Mouse (Mus musculus) macrophage (primary cell): Measurements from ENCODE around the gene Asic3. TPM values are rescaled to one million over a fixed set of nuclear protein-coding genes. Genes with fewer than 3 reads are reported as not detected.

ENCODE experiments used
- H3K27ac ChIP-seq: fragments of 350-480 bp; formaldehyde crosslinking; 2 replicates; pipeline ENCODE4 v1.9.0; 2021
- H3K36me3 ChIP-seq: fragments of 350-480 bp; formaldehyde crosslinking; 2 replicates; pipeline ENCODE4 v1.9.0; 2021; ENCODE audit errors: inconsistent target
- H3K4me3 ChIP-seq: fragments of 350-480 bp; formaldehyde crosslinking; 2 replicates; pipeline ENCODE4 v1.9.0; 2021; ENCODE audit errors: inconsistent target
- H3K79me2 ChIP-seq: fragments of 350-480 bp; formaldehyde crosslinking; 2 replicates; pipeline ENCODE4 v1.9.0; 2021; ENCODE audit errors: inconsistent target
- WGBS: methylation state at CpG from one replicate; pipeline ENCODE4 v1.1.7; 2026; ENCODE audit warnings: inconsistent platforms; ENCODE audit not compliant: missing documents; 5-methylcytosine and 5-hydroxymethylcytosine counted together
- polyA plus RNA-seq: library from polyadenylated mRNA; stranded (reverse); fragments of 250-400 nt; gene quantifications from 3 replicates; pipeline ENCODE4 v1.2.4, GENCODE M21; 2018; ENCODE audit warnings: inconsistent platforms
- total RNA-seq, 78 experiments: library from RNA; depleted of rRNA; stranded (reverse); fragments of 250-400 nt; gene quantifications; 1 replicate in 9 of 78; 2 replicates in 24 of 78; 3 replicates in 43 of 78; 4 replicates in 2 of 78; pipeline ENCODE4 v1.2.4; 2018; ENCODE audit warnings: inconsistent platforms in 56 of 78

Asic3 gene
- total RNA-seq (2018; cell fraction: chromatin; rRNA removed), result 1 to 10 TPM in 3 of 26 experiments, under 1 TPM in 8, not detected in 15; 0.21 to 1.7 (median 0.51) TPM
- not detected for total RNA-seq (2018; cell fraction: cytosol; rRNA removed)
- under 1 TPM in 7 of 26 experiments, not detected in 19; 0.24 to 0.85 (median 0.42) TPM for total RNA-seq (2018; cell fraction: nucleus; rRNA removed)
- polyA plus RNA-seq, result not detected in 3 replicates

GRCm38 (mm10) chr5:24413042-24413693, at the start of gene Asic3:
Gene Asic3 (plus strand): TSS chr5:24413392.
- H3K79me2 ChIP-seq, result no peaks in the 10 kb centered on the region
- no peak within 1 kb of the TSS for H3K27ac ChIP-seq
- 31% methylated on average over 10 of the region's 11 CpGs for WGBS
- no peak within 1 kb of the TSS for H3K4me3 ChIP-seq
- H3K36me3 ChIP-seq, result no peaks in the 10 kb centered on the region

GRCm38 (mm10) chr5:24363467-24363866, 49.7 kb upstream of the Asic3 start:
- H3K79me2 ChIP-seq, result no peaks in the 10 kb centered on the region
- no peaks in the 10 kb centered on the region for H3K36me3 ChIP-seq
- H3K4me3 ChIP-seq, result no peak overlapping the region
- no peak overlapping the region for H3K27ac ChIP-seq
- 100% methylated on average over 2 of the region's 2 CpGs for WGBS

DNA sequence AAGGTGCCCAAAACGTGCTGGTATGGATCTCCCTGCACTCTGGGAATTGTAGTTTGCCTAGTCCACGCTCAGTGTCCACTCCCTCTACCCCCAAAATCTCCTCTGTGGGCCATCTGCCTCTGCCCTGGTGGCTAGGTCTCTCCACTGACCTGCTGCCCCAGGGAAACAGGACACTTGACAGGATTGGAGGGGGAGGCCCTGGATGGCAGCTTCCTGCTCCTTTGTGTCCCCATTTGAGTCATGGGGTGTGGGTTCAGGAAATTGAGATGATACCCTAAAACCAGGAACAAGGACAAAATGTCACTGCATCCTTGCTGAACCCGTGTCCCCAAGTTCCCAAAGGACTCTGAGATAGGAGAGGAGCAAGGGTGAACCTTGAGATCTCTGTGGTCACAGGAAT, 49.1 kb upstream of the Asic3 start:
- H3K27ac ChIP-seq, result no peak overlapping the region
- WGBS, result 88% methylated on average over 3 of the region's 3 CpGs
- no peak overlapping the region for H3K4me3 ChIP-seq
- H3K36me3 ChIP-seq, result no peaks in the 10 kb centered on the region
- no peaks in the 10 kb centered on the region for H3K79me2 ChIP-seq

- Histone ChIP-seq H3K4me3 (no peak within 1 kb of the TSS), H3K79me2 (no peaks in the 10 kb centered on the region)
These were observed 48.7 kb upstream of the Asic3 start, which contains the start of gene Nos3 for GRCm38 (mm10) chr5:24364508-24364907. Gene Nos3 (plus strand): TSS chr5:24364810.

GRCm38 (mm10) chr5:24364963-24365362, 48.2 kb upstream of the Asic3 start:
- Histone ChIP-seq H3K27ac (no peak overlapping the region), H3K4me3 (no peak overlapping the region), H3K36me3 (no peaks in the 10 kb centered on the region), H3K79me2 (no peaks in the 10 kb centered on the region)
- 79% methylated on average over 10 of the region's 10 CpGs for WGBS

More at GRCm38 (mm10) chr5:24364508-24364907, 48.7 kb upstream of the Asic3 start, which contains the start of gene Nos3:
- Histone ChIP-seq H3K36me3 (no peaks in the 10 kb centered on the region), H3K27ac (no peak within 1 kb of the TSS)
- 90% methylated on average over 12 of the region's 12 CpGs for WGBS

DNA sequence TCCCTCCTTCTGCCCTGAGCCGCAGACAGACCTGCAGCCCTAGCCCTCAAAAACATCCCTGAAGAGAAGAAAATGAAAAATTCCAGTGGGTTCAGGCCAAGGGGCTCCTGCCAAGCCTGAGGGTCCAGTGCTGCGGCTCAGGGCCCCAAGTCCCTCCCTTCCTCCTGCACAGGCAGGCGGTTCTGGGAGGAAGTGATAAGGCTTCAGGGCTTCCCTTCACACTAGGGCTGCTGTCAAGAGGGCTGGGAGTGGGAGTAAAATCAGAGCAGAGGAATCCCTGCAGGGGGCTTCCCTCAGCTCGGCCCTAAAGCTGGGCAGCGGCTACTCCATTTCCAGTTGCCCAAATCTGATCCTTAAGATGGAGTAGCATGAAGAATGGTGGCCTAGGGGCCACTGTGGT, 47.7 kb upstream of the Asic3 start:
- no peak overlapping the region for H3K27ac ChIP-seq
- H3K79me2 ChIP-seq, result no peaks in the 10 kb centered on the region
- H3K36me3 ChIP-seq, result no peaks in the 10 kb centered on the region
- H3K4me3 ChIP-seq, result no peak overlapping the region
- WGBS, result 9% methylated on average over 4 of the region's 5 CpGs

DNA sequence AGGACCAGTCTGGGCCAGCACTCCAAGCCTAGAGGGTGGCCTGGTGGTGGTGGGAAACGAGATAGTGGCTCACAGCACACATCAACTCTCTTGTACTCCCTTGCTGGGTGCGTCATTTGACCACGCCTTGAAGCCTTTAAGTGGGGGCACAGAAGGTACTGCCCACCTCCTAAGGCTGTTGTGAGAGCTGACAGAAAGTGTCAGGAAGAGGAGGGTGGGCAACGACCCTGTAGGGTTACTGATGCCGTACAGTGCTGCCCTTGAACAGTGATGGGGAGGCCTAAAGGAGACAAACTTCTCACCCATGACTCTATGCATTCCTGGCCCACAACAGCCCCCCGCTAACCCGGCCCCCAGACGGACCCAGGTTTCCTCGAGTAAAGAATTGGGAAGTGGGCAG, 46.8 kb upstream of the Asic3 start:
- WGBS, result 87% methylated on average over 7 of the region's 9 CpGs
- no peaks in the 10 kb centered on the region for H3K79me2 ChIP-seq
- H3K36me3 ChIP-seq, result no peaks in the 10 kb centered on the region
- no peak overlapping the region for H3K4me3 ChIP-seq
- no peak overlapping the region for H3K27ac ChIP-seq

DNA sequence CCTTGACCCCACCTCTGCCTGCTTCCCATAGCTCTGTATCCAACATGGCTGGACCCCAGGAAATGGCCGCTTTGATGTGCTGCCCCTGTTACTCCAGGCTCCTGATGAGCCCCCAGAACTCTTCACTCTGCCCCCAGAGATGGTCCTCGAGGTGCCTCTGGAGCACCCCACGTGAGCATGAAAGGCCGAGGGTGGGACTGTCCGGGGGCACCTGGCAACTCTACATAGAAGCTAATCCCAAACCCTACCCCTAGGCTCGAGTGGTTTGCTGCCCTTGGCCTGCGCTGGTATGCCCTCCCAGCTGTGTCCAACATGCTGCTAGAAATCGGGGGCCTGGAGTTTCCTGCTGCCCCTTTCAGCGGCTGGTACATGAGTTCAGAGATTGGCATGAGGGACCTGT, 43.4 kb upstream of the Asic3 start:
- no peak overlapping the region for H3K4me3 ChIP-seq
- H3K36me3 ChIP-seq, result no peaks in the 10 kb centered on the region
- H3K27ac ChIP-seq, result no peak overlapping the region
- H3K79me2 ChIP-seq, result no peaks in the 10 kb centered on the region
- 94% methylated on average over 9 of the region's 9 CpGs for WGBS

GRCm38 (mm10) chr5:24373807-24374206, 39.4 kb upstream of the Asic3 start:
- H3K27ac ChIP-seq, result no peak overlapping the region
- WGBS, result 95% methylated on average over 5 of the region's 5 CpGs
- H3K79me2 ChIP-seq, result no peaks in the 10 kb centered on the region
- no peak overlapping the region for H3K4me3 ChIP-seq
- H3K36me3 ChIP-seq, result no peaks in the 10 kb centered on the region

GRCm38 (mm10) chr5:24374216-24374615, 39.0 kb upstream of the Asic3 start:
- no peaks in the 10 kb centered on the region for H3K79me2 ChIP-seq

GRCm38 (mm10) chr5:24374666-24375328, 38.4 kb upstream of the Asic3 start:
- WGBS, result 88% methylated on average over 7 of the region's 7 CpGs
- Histone ChIP-seq H3K79me2 (no peaks in the 10 kb centered on the region), H3K36me3 (no peaks in the 10 kb centered on the region), H3K27ac (no peak overlapping the region), H3K4me3 (no peak overlapping the region)

More at GRCm38 (mm10) chr5:24374216-24374615, 39.0 kb upstream of the Asic3 start:
- no peaks in the 10 kb centered on the region for H3K36me3 ChIP-seq
- H3K4me3 ChIP-seq, result no peak overlapping the region
- H3K27ac ChIP-seq, result no peak overlapping the region
- WGBS, result 22% methylated on average over 6 of the region's 6 CpGs

- H3K27ac ChIP-seq, result no peak overlapping the region
- no peak overlapping the region for H3K4me3 ChIP-seq
- WGBS, result 100% methylated on average over 2 of the region's 2 CpGs
- no peaks in the 10 kb centered on the region for H3K36me3 ChIP-seq
- H3K79me2 ChIP-seq, result no peaks in the 10 kb centered on the region
These were observed 34.5 kb upstream of the Asic3 start for GRCm38 (mm10) chr5:24378700-24379099.

DNA sequence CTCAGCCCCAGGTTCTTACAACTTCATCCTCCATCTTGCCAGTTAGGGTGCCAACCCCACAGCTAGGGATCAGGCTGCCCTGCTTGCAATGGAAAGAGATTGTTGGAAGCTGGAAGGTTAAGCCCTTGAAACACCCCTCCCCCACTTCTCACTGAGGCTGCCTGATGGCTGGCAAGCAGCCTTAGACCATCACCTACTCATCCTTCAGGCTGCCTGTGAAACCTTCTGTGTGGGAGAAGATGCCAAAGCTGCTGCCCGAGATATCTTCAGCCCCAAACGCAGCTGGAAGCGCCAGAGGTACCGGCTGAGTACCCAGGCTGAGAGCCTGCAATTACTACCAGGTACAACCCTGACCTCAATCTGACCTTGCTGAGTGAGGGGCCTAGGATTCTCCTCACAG, 33.7 kb upstream of the Asic3 start:
- H3K27ac ChIP-seq, result no peak overlapping the region
- no peak overlapping the region for H3K4me3 ChIP-seq
- no peaks in the 10 kb centered on the region for H3K79me2 ChIP-seq
- no peaks in the 10 kb centered on the region for H3K36me3 ChIP-seq
- 90% methylated on average over 4 of the region's 4 CpGs for WGBS

GRCm38 (mm10) chr5:24380499-24380898, 32.7 kb upstream of the Asic3 start:
- Histone ChIP-seq H3K4me3 (no peak overlapping the region), H3K27ac (no peak overlapping the region), H3K36me3 (no peaks in the 10 kb centered on the region), H3K79me2 (no peaks in the 10 kb centered on the region)
- 77% methylated on average over 4 of the region's 4 CpGs for WGBS

- no peaks in the 10 kb centered on the region for H3K36me3 ChIP-seq
- WGBS, result 85% methylated on average over 6 of the region's 6 CpGs
- H3K27ac ChIP-seq, result no peak overlapping the region
- no peak overlapping the region for H3K4me3 ChIP-seq
- no peaks in the 10 kb centered on the region for H3K79me2 ChIP-seq
These were observed 31.7 kb upstream of the Asic3 start for GRCm38 (mm10) chr5:24381486-24381885.
